Mouse (Mus musculus) C2C12 (cell line): Measurements from ENCODE around the gene Brd4. TPM values are rescaled to one million over a fixed set of nuclear protein-coding genes. Genes with fewer than 3 reads are reported as not detected.

Experiments used
- H3K27me3 ChIP-seq: one replicate; pipeline ENCODE4 v1.6.1; 2011; ENCODE audit not compliant: control insufficient read depth, insufficient read depth, insufficient read length
- H3K36me3 ChIP-seq: one replicate; pipeline ENCODE4 v1.6.1; 2011; ENCODE audit not compliant: control insufficient read depth, insufficient read depth
- H3K4me3 ChIP-seq: one replicate; pipeline ENCODE4 v1.5.1; 2011; ENCODE audit warnings: mild to moderate bottlenecking, control low read depth; ENCODE audit not compliant: poor library complexity, insufficient read depth, severe bottlenecking
- H3K79me2 ChIP-seq: one replicate; pipeline ENCODE4 v1.6.1; 2011; ENCODE audit not compliant: control insufficient read depth, insufficient read depth
- H3K79me3 ChIP-seq: one replicate; pipeline ENCODE4 v1.6.1; 2011; ENCODE audit warnings: low read depth, control low read depth
- H3ac ChIP-seq: one replicate; pipeline ENCODE3; 2011; ENCODE audit warnings: low read depth; ENCODE audit not compliant: control insufficient read depth, insufficient read length
- CEBPB ChIP-seq: IDR thresholded peaks from one replicate; pipeline ENCODE4 v1.6.1; 2011; ENCODE audit warnings: low read depth, mild to moderate bottlenecking, control low read depth, moderate library complexity
- CTCF ChIP-seq: IDR thresholded peaks from one replicate; pipeline ENCODE4 v1.5.1; 2011; ENCODE audit not compliant: control insufficient read depth, insufficient read depth, insufficient read length
- FOSL1 ChIP-seq: IDR thresholded peaks from one replicate; pipeline ENCODE4 v1.8.0; 2011; ENCODE audit warnings: mild to moderate bottlenecking, low read length; ENCODE audit not compliant: poor library complexity, insufficient read depth, severe bottlenecking
- MAX ChIP-seq: IDR thresholded peaks from one replicate; pipeline ENCODE4 v1.6.1; 2011; ENCODE audit warnings: mild to moderate bottlenecking, control low read depth
- MYOD1 ChIP-seq: IDR thresholded peaks from one replicate; pipeline ENCODE4 v1.6.1; 2011; ENCODE audit warnings: low read depth; ENCODE audit not compliant: control insufficient read depth, insufficient read length
- MYOG ChIP-seq: IDR thresholded peaks from one replicate; pipeline ENCODE4 v1.6.1; 2011; ENCODE audit not compliant: control insufficient read depth, insufficient read length; ENCODE audit errors: extremely low read depth
- USF1 ChIP-seq: IDR thresholded peaks from one replicate; pipeline ENCODE4 v1.6.1; 2011; ENCODE audit warnings: low read depth, mild to moderate bottlenecking, control low read depth, moderate library complexity
- polyA plus RNA-seq: library from polyadenylated mRNA; unstranded; fragments of >200 nt; fragmentation: generic; extraction: Trizol; gene quantifications from one replicate; pipeline ENCODE4 v1.2.1, GENCODE M21; 2012; ENCODE audit warnings: missing spikeins

Gene Brd4
- polyA plus RNA-seq, 1 experiment: 46.9 TPM

DNA sequence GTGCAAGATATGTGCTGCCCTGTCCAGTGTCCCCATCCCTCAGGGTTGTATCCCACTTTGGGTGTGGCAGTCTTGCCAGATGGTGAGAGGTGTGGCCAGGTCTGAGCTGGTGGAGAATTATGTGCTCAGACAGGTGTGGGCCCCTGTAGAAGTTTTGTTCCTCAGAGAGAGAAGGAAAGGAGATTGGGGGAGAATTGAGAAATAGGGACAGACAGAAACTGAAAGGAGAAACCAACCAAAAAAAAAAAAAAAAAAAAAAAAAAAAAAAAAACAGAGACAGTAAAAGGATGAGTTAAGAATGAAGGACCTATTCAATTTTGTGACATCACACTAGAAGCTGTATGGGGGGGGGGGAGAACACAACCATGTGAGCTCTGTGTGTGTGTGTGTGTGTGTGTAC is 119.7 kb downstream of the Brd4 start:
- H3K27me3 ChIP-seq: no peaks in the 10 kb centered on the region
- no peak overlapping the region for H3ac ChIP-seq
- H3K79me3 ChIP-seq: no peaks in the 10 kb centered on the region
- H3K36me3 ChIP-seq: no peaks in the 10 kb centered on the region
- no peak overlapping the region for H3K4me3 ChIP-seq
- H3K79me2 ChIP-seq: no peaks in the 10 kb centered on the region
- no peak for TF ChIP-seq USF1
- TF ChIP-seq MAX: no peak
- no peak for TF ChIP-seq CTCF
- no peak for TF ChIP-seq CEBPB
- TF ChIP-seq MYOG: no peak
- no peak for TF ChIP-seq MYOD1
- TF ChIP-seq FOSL1: no peak

DNA sequence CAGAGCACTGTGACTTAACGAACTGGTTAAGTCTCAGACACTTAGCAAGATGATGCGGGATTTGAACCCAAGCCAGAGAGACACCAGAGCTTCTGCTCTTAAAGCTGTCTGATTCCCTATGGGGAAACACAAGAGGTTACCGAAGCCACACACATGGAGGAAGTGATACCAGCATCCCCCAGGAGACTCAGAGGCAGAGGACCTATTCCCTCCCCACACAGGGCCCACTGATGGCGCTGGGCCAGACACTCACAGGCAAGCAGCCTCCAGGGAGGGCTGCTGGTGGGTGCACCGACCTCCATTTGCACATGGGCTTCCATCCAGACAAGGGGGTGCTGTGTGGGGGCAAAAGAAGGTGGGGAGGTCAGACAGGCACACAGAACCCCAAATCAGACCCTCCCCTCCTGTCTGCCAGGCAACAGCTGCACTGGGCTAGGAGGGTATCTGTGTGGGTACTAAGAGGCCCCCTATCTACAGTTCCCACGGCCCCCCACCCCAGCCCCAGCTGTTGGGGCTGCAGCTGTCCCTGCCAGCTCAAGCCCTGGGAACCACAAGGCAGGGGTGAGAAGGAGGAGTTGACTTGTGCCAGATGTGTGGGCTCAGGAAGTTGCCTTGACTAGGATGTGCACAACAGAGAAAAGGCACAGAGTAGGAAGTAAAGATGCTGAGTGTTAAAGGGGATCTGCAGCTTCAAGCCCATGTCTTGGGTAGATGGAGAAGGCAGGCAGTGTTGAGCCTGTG is 120.4 kb downstream of the Brd4 start:
- TF ChIP-seq CTCF (no peak), USF1 (no peak), MYOG (peak; percentile 55), MYOD1 (peak; percentile 96)
- no peak overlapping the region for H3ac ChIP-seq
- no peaks in the 10 kb centered on the region for H3K79me2 ChIP-seq
- H3K36me3 ChIP-seq: no peaks in the 10 kb centered on the region
- no peaks in the 10 kb centered on the region for H3K27me3 ChIP-seq
- H3K79me3 ChIP-seq: no peaks in the 10 kb centered on the region
- H3K4me3 ChIP-seq: no peak overlapping the region

DNA sequence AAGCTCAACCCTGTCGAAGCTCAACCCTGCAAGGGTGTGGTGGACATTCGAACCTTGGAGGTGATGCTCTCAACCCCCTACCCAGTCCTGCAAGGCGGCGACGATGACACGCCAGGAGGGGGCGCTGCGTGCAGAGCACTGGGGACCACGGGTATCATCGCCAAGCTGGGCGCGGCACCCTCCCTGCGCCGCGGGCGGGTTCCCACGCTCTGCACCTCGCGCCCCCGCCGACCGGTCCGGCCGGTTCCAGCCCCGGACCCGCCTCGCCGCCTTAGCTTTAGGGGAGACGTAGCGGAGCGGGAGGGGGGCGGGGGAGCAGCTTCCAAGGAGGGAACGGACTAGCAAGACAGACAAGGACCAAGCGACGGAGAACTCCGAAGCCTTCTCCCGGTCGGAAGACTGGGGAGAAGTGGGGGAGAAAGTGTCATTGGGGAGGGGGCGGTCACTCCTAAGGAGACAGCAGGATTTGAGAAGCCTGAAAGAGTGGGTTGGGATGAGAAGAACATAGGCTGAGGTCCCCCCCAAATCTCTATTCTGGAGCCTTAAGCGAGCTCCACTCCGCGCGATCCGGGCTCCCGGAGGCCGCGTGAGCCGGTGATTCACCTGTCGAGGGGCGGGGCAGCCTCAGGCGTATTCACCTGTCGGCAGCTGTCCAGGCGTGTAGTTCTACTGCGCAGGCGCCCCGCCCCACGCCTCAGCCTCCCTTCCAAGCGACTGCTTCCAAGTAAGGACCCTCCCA is 122.2 kb downstream of the Brd4 start:
- no peaks in the 10 kb centered on the region for H3K79me3 ChIP-seq
- H3ac ChIP-seq: no peak overlapping the region
- no peak overlapping the region for H3K4me3 ChIP-seq
- H3K36me3 ChIP-seq: no peaks in the 10 kb centered on the region
- no peaks in the 10 kb centered on the region for H3K27me3 ChIP-seq
- TF ChIP-seq USF1: no peak
- peak; percentile 86 for TF ChIP-seq CTCF
- H3K79me2 ChIP-seq: no peaks in the 10 kb centered on the region

DNA sequence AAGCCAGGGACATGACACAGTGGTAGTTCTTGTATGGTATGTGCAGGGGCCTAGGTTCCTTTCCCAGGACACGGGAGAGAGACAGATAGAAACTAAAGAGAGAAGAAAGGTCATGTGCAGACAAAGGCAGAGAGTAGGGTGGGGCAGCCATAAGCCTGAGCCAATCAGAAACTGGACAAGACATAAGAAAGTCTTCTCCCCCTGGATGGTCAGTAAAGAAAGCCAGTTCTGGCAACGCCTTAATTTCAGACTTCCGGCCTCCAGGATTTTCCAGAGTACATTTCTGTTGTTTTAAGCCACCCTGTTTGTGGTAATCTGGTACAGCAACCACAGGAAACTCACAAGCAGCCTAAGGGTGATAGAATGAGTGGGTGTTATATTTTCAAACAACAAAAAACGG is 123.6 kb downstream of the Brd4 start:
- no peak overlapping the region for H3K4me3 ChIP-seq

DNA sequence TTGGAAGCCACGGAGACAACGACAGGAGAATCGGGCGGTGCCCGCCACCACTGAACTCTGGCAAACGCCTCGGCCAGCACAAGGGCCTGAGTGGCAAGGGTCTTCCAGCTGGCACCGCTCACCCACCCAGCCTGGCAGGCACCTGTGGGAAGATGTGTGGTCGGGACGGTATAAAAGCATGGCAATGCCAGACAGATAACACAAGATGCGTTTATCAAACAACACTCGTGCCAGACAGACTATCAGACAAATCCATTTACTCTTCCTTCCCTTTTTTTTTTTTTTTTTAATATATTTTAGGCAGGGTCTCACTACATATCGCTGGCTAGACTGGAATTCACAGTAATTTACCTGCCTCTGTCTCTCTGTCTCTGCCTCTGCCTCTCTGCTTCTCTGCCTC is 125.7 kb downstream of the Brd4 start:
- Histone ChIP-seq H3K27me3 (no peaks in the 10 kb centered on the region), H3K4me3 (no peak overlapping the region), H3K79me2 (no peaks in the 10 kb centered on the region), H3K36me3 (no peaks in the 10 kb centered on the region), H3ac (no peak overlapping the region), H3K79me3 (no peaks in the 10 kb centered on the region)
- TF ChIP-seq MYOG: no peak
- TF ChIP-seq CTCF: no peak
- TF ChIP-seq CEBPB: no peak
- TF ChIP-seq MYOD1: no peak
- no peak for TF ChIP-seq FOSL1
- TF ChIP-seq MAX: no peak

More for the DNA sequence above, 123.6 kb downstream of the Brd4 start:
- TF ChIP-seq MYOG (no peak), USF1 (peak; percentile 42)
- no peaks in the 10 kb centered on the region for H3K79me3 ChIP-seq
- H3K79me2 ChIP-seq: no peaks in the 10 kb centered on the region
- H3K36me3 ChIP-seq: no peaks in the 10 kb centered on the region
- no peaks in the 10 kb centered on the region for H3K27me3 ChIP-seq
- no peak overlapping the region for H3ac ChIP-seq

DNA sequence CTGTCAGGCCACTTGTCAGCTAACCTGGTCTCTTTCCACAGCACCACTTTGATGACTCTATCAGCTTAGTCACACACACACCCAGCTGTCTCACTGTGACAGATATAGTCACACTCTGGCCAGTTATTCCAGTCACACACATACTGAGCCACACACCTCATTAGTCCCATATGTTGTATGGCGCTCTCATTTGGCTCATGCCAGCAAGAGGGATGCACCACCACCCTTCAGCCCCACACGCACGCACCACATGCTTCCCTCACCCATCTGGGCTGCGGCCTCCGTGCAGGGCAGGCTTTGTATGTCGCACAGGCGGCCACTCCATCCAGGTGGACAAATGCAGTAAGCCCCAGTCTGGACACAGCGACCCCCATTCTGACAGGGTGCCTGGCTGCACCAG is 137.8 kb downstream of the Brd4 start:
- no peaks in the 10 kb centered on the region for H3K79me2 ChIP-seq
- H3ac ChIP-seq: no peak overlapping the region
- no peak overlapping the region for H3K4me3 ChIP-seq
- H3K36me3 ChIP-seq: no peaks in the 10 kb centered on the region
- no peaks in the 10 kb centered on the region for H3K79me3 ChIP-seq
- H3K27me3 ChIP-seq: no peaks in the 10 kb centered on the region
- TF ChIP-seq MAX: no peak
- TF ChIP-seq CEBPB: no peak
- no peak for TF ChIP-seq CTCF
- TF ChIP-seq MYOD1: peak; percentile 8

Other genes starting within 250 kb of the Brd4 start
- 21.0 TPM for gene Rrp1b, start 248.6 kb downstream of the Brd4 start, polyA plus RNA-seq
- 1.1 TPM for gene Hsf2bp, start 248.4 kb downstream of the Brd4 start, polyA plus RNA-seq
- gene Notch3, start 117.9 kb downstream of the Brd4 start, polyA plus RNA-seq: 14.8 TPM
- gene Ephx3, start 95.2 kb downstream of the Brd4 start, polyA plus RNA-seq: 0.12 TPM
- 27.3 TPM for gene Akap8, start 36.5 kb upstream of the Brd4 start, polyA plus RNA-seq
- 10.9 TPM for gene Akap8l, start 65.9 kb upstream of the Brd4 start, polyA plus RNA-seq
- gene Wiz, start 104.7 kb upstream of the Brd4 start, polyA plus RNA-seq: 23.0 TPM
- gene Rasal3, start 118.9 kb upstream of the Brd4 start, polyA plus RNA-seq: not detected
- gene Pglyrp2, start 139.4 kb upstream of the Brd4 start, polyA plus RNA-seq: not detected
- 0.02 TPM for gene Cyp4f39, start 168.0 kb upstream of the Brd4 start, polyA plus RNA-seq
- 1.3 TPM for gene Cyp4f17, start 221.3 kb upstream of the Brd4 start, polyA plus RNA-seq